Mouse (Mus musculus) olfactory bulb, adult 2 months (tissue): ENCODE results near the gene Mucl1.
"Not testable (repeated sequence)": the region's sequence is repeated elsewhere in the genome, so short reads cannot be mapped to it uniquely, and the experiment has no call there.

Experiments
- CTCF ChIP-seq: fragments of 200-500 bp; IDR thresholded peaks from 2 replicates; pipeline ENCODE4 v1.5.1; 2012; ENCODE audit warnings: low read depth, mild to moderate bottlenecking, low read length, moderate library complexity; ENCODE audit not compliant: insufficient read depth
- POLR2A ChIP-seq: fragments of 200-500 bp; IDR thresholded peaks from 2 replicates; pipeline ENCODE4 v1.6.1; 2012; ENCODE audit warnings: mild to moderate bottlenecking, low read depth, low read length, moderate library complexity; ENCODE audit not compliant: insufficient read depth

- not testable (repeated sequence) for TF ChIP-seq CTCF, POLR2A
These were observed 11.6 kb upstream of the Mucl1 start for GRCm38 (mm10) chr15:103766836-103767235.
